Mouse (Mus musculus) small intestine, adult 2 months (tissue): ENCODE results near the gene Ccr10. TPM values are rescaled to one million over a fixed set of nuclear protein-coding genes. Genes with fewer than 3 reads are reported as not detected.

ENCODE experiments used
- H3K27ac ChIP-seq: fragments of 200-500 bp; 2 replicates; pipeline ENCODE4 v1.5.1; 2012; ENCODE audit warnings: low read depth, low read length, control low read depth, inconsistent platforms; ENCODE audit not compliant: insufficient read depth
- H3K27me3 ChIP-seq: fragments of 200-500 bp; 2 replicates; pipeline ENCODE4 v1.6.1; 2012; ENCODE audit warnings: mild to moderate bottlenecking, moderate library complexity, low read length, inconsistent platforms; ENCODE audit not compliant: control insufficient read depth, insufficient read depth
- H3K36me3 ChIP-seq: fragments of 200-500 bp; 2 replicates; pipeline ENCODE4 v1.6.1; 2012; ENCODE audit warnings: mild to moderate bottlenecking, low read length, control low read depth, inconsistent platforms; ENCODE audit not compliant: control insufficient read depth, insufficient read depth
- H3K4me1 ChIP-seq: fragments of 200-500 bp; 2 replicates; pipeline ENCODE4 v1.6.1; 2012; ENCODE audit warnings: low read length, inconsistent platforms, mixed read lengths; ENCODE audit not compliant: control insufficient read depth, insufficient read depth, insufficient read length
- H3K4me3 ChIP-seq: fragments of 200-500 bp; 2 replicates; pipeline ENCODE4 v1.5.1; 2012; ENCODE audit warnings: low read depth, mild to moderate bottlenecking, control low read depth, inconsistent platforms, low read length, moderate library complexity
- CTCF ChIP-seq: fragments of 200-500 bp; IDR thresholded peaks from 2 replicates; pipeline ENCODE4 v1.5.1; 2012; ENCODE audit warnings: low read depth, mild to moderate bottlenecking, control low read depth, inconsistent platforms, low read length, moderate library complexity, mixed read lengths; ENCODE audit not compliant: insufficient replicate concordance, insufficient read length; ENCODE audit errors: extremely low read depth
- POLR2A ChIP-seq: fragments of 200-500 bp; IDR thresholded peaks from 2 replicates; pipeline ENCODE4 v1.6.1; 2012; ENCODE audit warnings: low read depth, mild to moderate bottlenecking, control low read depth, inconsistent platforms, low read length, moderate library complexity
- WGBS: fragments of 180-500 bp; shearing (Covaris S2); methylation state at CpG from one replicate; pipeline ENCODE4 v1.1.7; 2018; 5-methylcytosine and 5-hydroxymethylcytosine counted together
- polyA plus RNA-seq: library from polyadenylated mRNA; depleted of rRNA; stranded (reverse); fragments of >200 nt; gene quantifications from 2 replicates; pipeline ENCODE4 v1.2.3, GENCODE M21; 2012

Ccr10 gene
- polyA plus RNA-seq, 1 experiment: 25.7 TPM

DNA sequence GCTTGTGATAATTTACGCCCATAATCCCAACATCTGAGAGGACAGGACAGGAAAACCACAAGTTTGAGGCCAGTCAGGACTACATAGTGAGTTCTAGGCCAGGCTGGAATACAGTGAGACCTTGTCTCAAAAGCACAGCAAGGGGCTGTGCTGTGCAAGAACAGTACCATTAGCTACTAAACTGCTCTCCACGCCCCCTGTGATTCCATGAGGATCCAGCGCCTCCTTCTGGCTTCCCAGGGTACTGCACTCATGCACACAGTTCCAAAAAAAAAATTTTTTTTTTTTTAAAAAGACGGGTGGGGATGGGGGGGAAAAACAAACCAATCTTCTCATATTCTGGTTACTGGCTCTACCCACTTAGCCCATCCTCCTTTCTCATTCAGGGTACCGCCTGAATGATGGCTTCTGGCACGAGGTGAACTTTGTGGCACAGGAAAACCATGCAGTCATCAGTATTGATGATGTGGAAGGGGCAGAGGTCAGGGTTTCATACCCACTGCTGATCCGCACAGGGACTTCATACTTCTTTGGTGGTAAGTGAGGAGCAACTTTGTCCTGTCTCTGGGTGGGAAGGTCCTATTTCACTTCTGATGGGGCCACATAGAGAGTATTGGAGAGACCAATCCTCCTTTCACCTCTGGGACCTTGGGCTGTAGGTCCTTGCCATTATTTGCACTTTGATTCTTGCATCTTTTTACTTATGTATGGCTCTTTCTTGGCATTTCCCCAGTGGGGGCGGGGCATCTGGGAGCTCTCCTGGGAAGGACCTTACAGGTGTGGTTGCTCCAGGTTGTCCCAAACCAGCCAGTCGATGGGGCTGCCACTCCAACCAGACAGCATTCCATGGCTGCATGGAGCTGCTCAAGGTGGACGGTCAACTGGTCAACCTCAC is 5.8 kb upstream of the Ccr10 start:
- Histone ChIP-seq H3K4me1 (peaks cover 3% of the 10 kb centered on the region; the same call in 1 of the 2 replicates), H3K4me3 (no peak overlapping the region), H3K36me3 (no peaks in the 10 kb centered on the region), H3K27ac (no peak overlapping the region), H3K27me3 (no peaks in the 10 kb centered on the region)
- 29% methylated on average over 10 of the region's 10 CpGs for WGBS
- TF ChIP-seq CTCF: peak; percentile 82; the same call in 1 of the 2 replicates
- TF ChIP-seq POLR2A: no peak

DNA sequence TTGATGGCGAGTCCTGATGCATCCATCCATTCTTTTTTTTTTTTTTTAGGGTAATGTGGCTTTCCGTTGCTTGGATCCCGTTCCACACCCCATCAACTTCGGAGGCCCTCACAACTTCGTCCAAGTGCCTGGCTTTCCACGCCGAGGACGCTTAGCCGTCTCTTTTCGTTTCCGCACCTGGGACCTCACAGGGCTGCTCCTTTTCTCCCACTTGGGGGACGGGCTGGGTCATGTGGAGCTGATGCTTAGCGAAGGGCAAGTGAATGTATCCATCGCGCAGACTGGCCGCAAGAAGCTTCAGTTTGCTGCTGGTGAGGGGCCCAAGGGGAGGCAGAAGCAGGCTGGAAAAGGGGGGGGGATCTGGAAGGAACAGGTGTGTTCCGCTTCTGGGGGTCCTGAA is 5.0 kb upstream of the Ccr10 start:
- TF ChIP-seq POLR2A: no peak
- TF ChIP-seq CTCF: no peak
- no peaks in the 10 kb centered on the region for H3K27me3 ChIP-seq
- H3K4me1 ChIP-seq: peaks cover 4% of the 10 kb centered on the region
- no peaks in the 10 kb centered on the region for H3K36me3 ChIP-seq
- H3K27ac ChIP-seq: no peak overlapping the region
- H3K4me3 ChIP-seq: no peak overlapping the region
- WGBS: 50% methylated on average over 17 of the region's 17 CpGs

DNA sequence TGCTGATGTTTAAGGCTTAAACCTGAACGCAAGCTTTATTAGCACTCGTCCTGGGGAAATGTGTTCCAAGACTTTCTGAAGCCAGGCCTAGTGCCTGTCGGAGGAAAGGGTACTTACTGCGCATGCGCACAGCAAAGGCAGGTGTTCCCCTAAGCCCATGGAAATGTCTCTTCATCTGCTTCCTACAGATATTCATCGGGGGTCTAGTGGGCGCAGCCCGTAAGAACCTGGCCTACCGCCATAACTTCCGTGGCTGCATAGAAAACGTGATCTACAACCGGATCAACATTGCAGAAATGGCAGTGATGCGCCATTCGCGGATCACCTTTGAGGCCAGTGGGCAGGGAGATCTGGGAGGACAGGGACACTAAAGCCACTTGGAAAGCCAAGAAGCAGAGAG is 4.1 kb upstream of the Ccr10 start:
- no peaks in the 10 kb centered on the region for H3K27me3 ChIP-seq
- WGBS: 83% methylated on average over 15 of the region's 15 CpGs
- no peak for TF ChIP-seq CTCF
- TF ChIP-seq POLR2A: no peak
- no peaks in the 10 kb centered on the region for H3K36me3 ChIP-seq
- H3K27ac ChIP-seq: no peak overlapping the region
- peaks cover 6% of the 10 kb centered on the region for H3K4me1 ChIP-seq
- no peak overlapping the region for H3K4me3 ChIP-seq

DNA sequence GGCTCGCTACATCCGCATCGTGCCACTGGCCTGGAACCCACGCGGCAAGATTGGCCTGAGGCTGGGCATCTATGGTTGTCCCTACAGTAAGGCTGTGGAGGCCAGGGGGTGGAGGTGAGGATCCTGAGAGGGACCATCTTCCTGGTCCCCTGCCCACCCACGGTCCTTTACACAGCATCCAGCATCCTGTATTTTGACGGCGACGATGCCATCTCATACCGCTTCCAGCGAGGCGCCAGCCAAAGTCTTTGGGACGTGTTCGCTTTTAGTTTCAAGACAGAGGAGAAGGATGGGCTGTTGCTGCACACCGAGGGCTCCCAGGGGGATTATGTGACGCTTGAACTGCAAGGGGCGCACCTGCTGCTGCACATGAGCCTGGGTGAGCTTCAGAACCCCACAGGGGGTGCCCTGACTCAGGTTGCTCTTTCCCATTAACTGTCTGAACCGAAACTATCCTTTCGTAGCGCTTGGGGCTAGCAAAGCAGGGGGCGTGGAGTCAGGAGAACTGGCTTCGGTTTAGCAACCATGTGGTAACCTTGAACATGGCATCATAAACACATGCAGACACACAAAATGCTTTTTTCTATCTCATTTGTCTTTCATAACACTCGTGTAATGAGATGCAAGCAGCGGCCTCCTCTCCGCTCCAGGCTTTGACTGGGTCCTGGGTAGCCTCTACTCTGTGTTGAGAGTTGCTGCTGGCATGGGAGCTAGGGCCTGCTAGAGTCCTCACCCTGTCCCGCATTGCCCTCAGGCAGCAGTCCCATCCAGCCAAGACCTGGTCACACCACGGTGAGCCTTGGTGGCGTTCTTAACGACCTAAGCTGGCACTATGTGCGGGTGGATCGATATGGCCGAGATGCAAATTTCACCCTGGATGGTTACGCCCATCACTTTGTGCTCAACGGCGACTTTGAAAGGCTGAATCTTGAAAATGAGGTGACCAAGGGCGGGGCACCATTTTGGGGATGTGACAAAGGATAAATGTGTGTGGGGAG is 3.1 kb upstream of the Ccr10 start:
- Histone ChIP-seq H3K27me3 (no peaks in the 10 kb centered on the region), H3K4me1 (peaks cover 15% of the 10 kb centered on the region), H3K4me3 (no peak overlapping the region), H3K27ac (no peak overlapping the region), H3K36me3 (no peaks in the 10 kb centered on the region)
- TF ChIP-seq CTCF: no peak
- TF ChIP-seq POLR2A: no peak
- 72% methylated on average over 36 of the region's 36 CpGs for WGBS

DNA sequence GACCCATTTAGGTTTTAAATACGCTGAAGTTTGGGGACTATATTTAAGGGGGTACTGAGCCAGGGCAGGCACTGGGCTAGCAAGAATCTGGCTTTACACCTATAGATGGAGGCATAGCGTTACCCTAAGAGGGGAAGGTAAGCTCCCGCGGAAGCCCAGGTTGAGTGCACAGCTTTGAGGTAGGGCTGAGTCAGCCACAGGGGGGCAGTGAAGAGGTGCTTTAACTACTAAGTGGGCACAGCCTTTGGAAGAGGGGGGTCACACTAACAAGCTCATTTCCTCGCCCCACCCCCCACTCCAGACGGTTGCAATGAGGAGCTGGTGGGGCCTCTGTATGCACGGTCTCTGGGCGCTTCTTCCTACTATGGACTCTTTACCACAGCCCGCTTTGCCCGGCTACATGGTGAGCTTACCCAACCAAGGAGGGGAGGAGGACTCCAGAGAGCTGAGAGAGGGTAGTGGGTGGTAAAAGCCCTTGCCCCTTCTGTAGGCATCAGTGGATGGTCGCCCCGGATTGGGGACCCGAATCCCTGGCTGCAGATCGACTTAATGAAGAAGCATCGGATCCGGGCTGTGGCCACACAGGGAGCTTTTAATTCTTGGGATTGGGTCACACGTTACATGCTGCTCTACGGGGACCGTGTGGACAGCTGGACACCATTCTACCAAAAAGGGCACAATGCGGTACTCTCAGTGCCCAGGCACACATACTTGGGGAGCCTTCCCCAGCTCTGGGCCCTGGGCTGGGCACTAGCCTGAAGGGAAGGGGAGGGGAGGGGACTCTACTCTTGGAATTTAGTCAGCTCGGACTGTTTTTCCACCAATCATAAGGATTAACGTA is 1.9 kb upstream of the Ccr10 start:
- Histone ChIP-seq H3K4me3 (no peak overlapping the region), H3K27me3 (no peaks in the 10 kb centered on the region), H3K36me3 (no peaks in the 10 kb centered on the region), H3K27ac (no peak overlapping the region), H3K4me1 (peaks cover 24% of the 10 kb centered on the region)
- 46% methylated on average over 22 of the region's 22 CpGs for WGBS
- TF ChIP-seq POLR2A (no peak), CTCF (peak; percentile 41; the same call in 1 of the 2 replicates)

DNA sequence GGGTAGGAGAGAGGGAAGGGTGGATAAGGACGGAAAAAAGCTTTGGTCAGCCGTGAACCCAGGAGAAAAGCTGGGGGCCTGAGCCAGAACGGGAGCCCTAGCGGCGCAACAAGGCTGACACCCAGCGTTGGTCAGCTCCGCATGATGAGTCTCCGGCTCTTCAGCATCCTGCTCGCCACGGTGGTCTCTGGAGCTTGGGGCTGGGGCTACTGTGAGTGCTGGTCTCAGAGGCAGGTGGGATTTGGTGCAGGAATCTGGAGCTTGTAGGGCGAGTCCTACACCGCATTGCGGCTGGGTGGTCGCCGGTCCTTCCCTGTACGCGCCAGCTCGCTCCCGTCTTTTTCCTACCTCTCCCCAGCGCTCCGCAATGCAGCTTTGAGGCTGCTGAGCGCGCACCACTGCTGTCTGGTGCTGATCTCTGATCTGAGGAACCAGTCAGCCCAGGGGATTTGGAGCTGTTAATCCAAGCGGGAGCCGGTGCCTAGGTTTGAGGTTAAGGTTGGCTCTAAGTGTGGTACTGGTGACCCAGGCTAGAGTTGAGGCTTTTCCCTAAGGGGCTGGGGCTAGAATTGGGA is 961 bp upstream of the Ccr10 start:
- WGBS: 2% methylated on average over 25 of the region's 25 CpGs
- Histone ChIP-seq H3K27ac (no peak overlapping the region), H3K27me3 (no peaks in the 10 kb centered on the region), H3K36me3 (no peaks in the 10 kb centered on the region), H3K4me3 (peak overlapping the region; percentile 40), H3K4me1 (peaks cover 24% of the 10 kb centered on the region)
- peak; percentile 24; the same call in 1 of the 2 replicates for TF ChIP-seq CTCF
- no peak for TF ChIP-seq POLR2A
